Mouse (Mus musculus): ENCODE data around the gene Cdc42ep4.

Gene Cdc42ep4

GRCm38 (mm10) chr11:113690506-113690905, 61.2 kb downstream of the Cdc42ep4 start:
- in situ Hi-C loops (cut with MboI, MseI): no loop called here

DNA sequence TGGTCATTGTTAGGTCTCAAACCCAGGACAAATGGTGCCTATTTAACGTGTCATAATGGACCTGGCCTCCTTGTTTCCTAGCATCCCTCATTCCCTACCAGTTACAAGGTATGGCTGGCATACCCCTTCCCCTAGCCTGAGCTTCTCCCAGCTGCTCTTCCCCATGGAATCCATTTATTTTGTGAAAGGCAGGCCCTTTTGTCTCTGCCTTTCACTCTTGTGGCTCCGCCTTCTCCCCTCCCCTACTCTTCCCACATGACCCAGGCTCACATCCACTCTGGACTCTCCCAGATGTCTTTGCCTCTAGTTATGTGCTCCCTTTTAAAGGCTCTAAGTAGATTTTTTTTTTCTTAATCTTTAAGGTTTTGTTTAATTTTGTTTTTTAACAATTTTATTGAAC, 64.7 kb downstream of the Cdc42ep4 start:
- in situ Hi-C loops (cut with MboI, MseI): loop anchor here (10.0 kb wide), 1 partner anchor 68 kb away; the partner anchor contains the start of gene Cdc42ep4

DNA sequence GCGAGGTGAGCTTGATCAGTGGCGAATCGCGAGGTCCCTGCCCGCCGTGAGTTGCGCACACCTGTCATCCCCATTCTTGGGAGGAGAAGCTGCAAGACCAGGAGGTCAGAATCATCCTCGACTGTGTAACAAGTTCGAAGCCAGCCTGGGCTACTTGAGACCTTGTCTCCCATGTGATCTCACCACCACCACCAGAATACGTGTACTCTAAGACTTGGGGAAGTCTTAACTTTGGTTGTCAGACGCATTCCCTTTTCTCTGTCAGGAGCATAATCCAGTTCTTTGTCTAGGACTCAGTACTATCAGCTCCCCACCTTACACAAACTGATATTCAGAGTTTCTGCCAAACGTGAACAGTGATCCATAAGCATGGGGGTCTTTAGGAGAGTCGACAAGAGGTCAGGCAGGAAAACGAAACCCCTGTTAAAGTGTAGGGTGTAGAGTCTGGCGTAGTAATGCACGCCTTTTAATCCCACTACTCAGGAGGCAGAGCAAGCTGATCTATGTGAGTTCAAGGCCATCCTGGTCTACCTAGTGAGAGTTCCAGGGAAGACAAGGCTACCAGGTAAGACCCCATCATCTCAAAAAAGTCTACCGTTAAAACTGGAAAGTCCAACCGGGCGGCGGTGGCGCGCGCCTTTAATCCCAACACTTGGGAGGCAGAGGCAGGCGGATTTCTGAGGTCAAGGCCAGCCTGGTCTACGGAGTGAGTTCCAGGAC, 66.8 kb downstream of the Cdc42ep4 start:
- in situ Hi-C loops (cut with MboI, MseI): loop anchor here (10.0 kb wide), 1 partner anchor 70 kb away; the partner anchor contains the start of gene Cdc42ep4

GRCm38 (mm10) chr11:113683957-113684706, 67.5 kb downstream of the Cdc42ep4 start, which contains the start of the genes Fam104a and D11Wsu47e:
Fam104a (minus strand) TSS chr11:113684155.
D11Wsu47e (plus strand) TSS chr11:113684412.
- in situ Hi-C loops (cut with MboI, MseI): loop anchor here (10.0 kb wide), 1 partner anchor 71 kb away; the partner anchor contains the start of gene Cdc42ep4

GRCm38 (mm10) chr11:113683627-113683956, 68.1 kb downstream of the Cdc42ep4 start:
- in situ Hi-C loops (cut with MboI, MseI): loop anchor here (10.0 kb wide), 1 partner anchor 71 kb away; the partner anchor contains the start of gene Cdc42ep4

DNA sequence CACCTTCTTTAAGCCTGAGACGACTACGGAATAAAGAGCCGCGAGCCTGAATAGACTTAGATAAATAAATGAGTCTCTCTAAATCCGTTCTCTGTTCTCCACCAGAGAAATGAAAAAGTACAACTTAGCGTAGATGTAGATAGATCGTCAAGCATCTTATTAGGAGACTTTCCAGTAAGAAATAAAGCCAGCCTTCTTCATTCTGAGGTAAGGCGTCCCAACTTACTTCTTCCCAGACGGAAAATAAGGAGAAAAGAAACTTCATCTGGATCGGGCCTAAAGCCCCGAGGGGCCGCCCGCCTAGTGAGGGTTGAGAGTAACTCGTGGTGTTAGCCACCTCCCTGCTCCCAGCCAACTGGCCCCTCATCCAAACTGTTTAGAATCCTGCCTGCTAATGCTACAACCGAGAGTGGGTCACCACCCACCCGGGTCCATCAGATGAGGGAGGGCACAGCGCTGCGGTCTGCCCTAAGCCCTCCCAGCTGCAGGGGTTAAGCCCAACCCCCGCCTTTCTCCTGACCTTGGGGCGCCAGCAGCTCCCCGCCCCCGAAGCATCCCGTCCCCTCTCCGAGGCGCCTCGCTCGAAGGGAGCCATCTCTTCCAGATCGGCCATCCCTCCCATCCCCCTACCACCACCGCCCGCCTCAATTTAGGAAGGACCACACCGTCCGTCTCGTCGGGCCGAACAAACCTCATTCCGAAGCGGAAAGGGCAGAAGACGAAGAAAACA, 68.6 kb downstream of the Cdc42ep4 start:
- in situ Hi-C loops (cut with MboI, MseI): loop anchor here (10.0 kb wide), 1 partner anchor 72 kb away; the partner anchor contains the start of gene Cdc42ep4

DNA sequence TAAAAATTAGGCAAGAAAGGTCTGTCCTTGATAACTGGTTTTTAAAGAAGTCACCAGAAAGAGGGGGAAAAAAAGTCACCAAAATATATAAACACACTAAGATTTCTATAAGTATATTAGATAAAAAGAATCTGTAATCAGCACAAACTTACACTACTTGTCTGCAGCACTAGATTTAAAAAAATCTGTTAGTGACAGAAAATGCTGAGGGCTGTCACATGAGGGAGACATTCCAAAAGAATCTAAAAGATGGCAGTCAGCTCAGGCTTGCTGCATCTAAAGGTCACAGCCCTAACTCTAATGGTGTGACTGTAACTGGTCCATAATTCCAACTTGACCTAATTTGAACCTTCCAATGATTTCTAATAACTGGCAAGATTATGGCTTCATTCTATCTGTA, 69.7 kb downstream of the Cdc42ep4 start:
- in situ Hi-C loops (cut with MboI, MseI): loop anchor here (10.0 kb wide), 1 partner anchor 73 kb away; the partner anchor contains the start of gene Cdc42ep4

GRCm38 (mm10) chr11:113680954-113681353, 70.7 kb downstream of the Cdc42ep4 start:
- in situ Hi-C loops (cut with MboI, MseI): loop anchor here (10.0 kb wide), 1 partner anchor 74 kb away; the partner anchor contains the start of gene Cdc42ep4

- in situ Hi-C loops (cut with MboI, MseI): no loop called here
These were observed 73.3 kb downstream of the Cdc42ep4 start for GRCm38 (mm10) chr11:113678373-113678772.

DNA sequence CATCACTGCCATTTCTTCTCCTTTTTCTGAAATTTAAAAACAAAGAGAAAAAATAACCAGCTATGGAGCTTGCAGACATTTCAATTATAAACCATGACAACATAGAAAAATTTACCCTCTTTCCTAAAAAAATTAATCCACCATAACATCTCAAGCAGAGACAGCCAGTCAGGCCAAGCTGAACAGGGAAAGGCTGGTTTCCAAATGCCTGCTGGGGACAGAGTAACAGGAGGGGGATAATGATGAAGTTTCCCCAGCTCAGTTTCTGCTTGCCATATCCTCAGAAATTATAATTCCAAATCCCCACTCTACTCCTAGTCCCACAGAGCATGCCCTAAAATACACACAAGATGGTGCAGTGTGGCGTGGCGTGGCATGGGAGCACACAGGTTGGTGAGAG, 74.3 kb downstream of the Cdc42ep4 start:
- in situ Hi-C loops (cut with MboI, MseI): no loop called here

All from T-helper 2 cell (primary cell).